Mouse (Mus musculus) megakaryocyte, embryonic 14.5 days (primary cell): ENCODE data around the gene Atp6v0a4.

Source experiments
- FLI1 ChIP-seq: IDR thresholded peaks from 2 replicates; pipeline ENCODE4 v1.6.1; 2012; ENCODE audit warnings: low read length, inconsistent platforms, mixed read lengths
- GATA1 ChIP-seq: IDR thresholded peaks from 3 replicates; pipeline ENCODE4 v1.6.1; 2012; ENCODE audit warnings: mixed read lengths, low read length, inconsistent platforms, borderline replicate concordance

DNA sequence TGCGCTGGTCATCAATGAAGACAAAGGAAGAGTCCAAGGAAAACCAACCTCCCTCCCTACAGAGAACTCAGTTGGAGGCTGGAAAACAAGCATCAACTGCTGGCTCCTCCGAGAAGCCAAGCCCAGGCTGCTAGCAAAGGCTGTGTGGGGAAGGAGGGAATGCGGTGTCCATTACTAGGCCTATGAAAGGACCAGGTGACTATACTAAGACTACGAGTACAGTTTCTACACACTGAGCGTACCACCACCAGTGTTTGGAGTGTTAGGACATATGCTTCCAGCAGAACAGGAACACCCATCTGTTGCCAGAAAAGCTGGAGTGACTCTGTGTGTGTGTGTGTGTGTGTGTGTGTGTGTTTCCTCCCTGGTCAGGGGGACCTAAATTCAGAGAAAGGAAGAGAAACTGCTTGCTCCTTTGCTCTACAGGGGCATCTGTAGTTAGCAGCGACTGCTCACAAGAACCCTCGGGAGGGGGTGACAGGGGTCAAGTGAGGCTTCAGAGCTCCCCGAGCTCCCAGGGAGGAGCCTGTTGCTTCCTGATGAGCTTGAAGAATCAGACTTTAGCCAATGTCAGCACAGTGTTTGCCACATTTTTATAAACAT is 21.2 kb upstream of the Atp6v0a4 start:
- no peak for TF ChIP-seq GATA1
- TF ChIP-seq FLI1 = no peak
